Mouse (Mus musculus) G1E (cell line): ENCODE data around the gene Meis2.

Source experiments
- CTCF ChIP-seq: IDR thresholded peaks from 2 replicates; pipeline ENCODE4 v1.5.1; 2012; ENCODE audit warnings: low read depth, low read length, inconsistent platforms, mixed read lengths
- GATA1 ChIP-seq: IDR thresholded peaks from 2 replicates; pipeline ENCODE4 v1.6.1; 2012; ENCODE audit warnings: borderline replicate concordance, low read length, inconsistent platforms, mixed read lengths

GRCm38 (mm10) chr2:116001352-116002138, 64.1 kb downstream of the Meis2 start:
- TF ChIP-seq GATA1, result no peak
- no peak for TF ChIP-seq CTCF
